Mouse (Mus musculus): ENCODE results near the gene Olfr1392. TPM values are rescaled to one million over a fixed set of nuclear protein-coding genes. Genes with fewer than 3 reads are reported as not detected.

Gene Olfr1392
- polyA plus RNA-seq, 1 experiment from 2014 or later: not detected

DNA sequence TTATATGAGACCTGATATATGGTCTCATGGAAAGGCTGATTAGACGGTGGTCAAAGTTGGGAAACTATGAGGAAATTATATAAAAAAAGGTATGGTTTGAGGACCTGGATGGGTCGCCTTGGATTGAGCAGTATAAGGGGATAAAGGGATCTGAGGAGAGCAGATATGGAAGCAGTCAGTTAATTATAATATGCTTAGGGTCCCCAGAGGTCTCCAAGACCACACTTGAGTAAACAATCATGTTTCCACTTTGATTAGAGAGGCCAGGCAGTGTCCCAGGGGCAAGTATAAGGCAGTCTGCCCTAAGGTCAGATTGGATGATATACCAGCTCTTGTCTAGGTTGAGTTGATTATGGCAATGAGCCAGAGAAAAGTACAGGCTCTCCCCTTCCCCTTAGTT is 37.4 kb downstream of the Olfr1392 start, which contains the start of gene Olfr1391:
TSS of gene Olfr1391 (plus strand) at position 301 of the 400 bp plus-strand sequence.
- H3K27me3 ChIP-seq (ENCODE audit: control insufficient read depth, insufficient read depth, low read length): no peaks in the 10 kb centered on the region
- H3K4me2 ChIP-seq: no peak within 1 kb of the TSS
- no peak within 1 kb of the TSS for H3K27ac ChIP-seq (ENCODE audit: low read depth, low read length)
- H3K36me3 ChIP-seq (ENCODE audit: control insufficient read depth, insufficient read depth, low read length): no peaks in the 10 kb centered on the region
- no peaks in the 10 kb centered on the region for H3K4me1 ChIP-seq (ENCODE audit: control insufficient read depth, insufficient read depth, low read length)
- no peaks in the 10 kb centered on the region for H3K9me3 ChIP-seq (ENCODE audit: control insufficient read depth, low read length)
- 87% methylated on average over 2 of the region's 2 CpGs for WGBS
- H3K4me3 ChIP-seq (ENCODE audit: low read depth, low read length): no peak within 1 kb of the TSS
- no peak for ATAC-seq (ENCODE audit: low FRiP score)
- no peak for DNase-seq (ENCODE audit: low spot score, missing footprints)
- no peak within 1 kb of the TSS for H3K9ac ChIP-seq (ENCODE audit: low read length)

DNA sequence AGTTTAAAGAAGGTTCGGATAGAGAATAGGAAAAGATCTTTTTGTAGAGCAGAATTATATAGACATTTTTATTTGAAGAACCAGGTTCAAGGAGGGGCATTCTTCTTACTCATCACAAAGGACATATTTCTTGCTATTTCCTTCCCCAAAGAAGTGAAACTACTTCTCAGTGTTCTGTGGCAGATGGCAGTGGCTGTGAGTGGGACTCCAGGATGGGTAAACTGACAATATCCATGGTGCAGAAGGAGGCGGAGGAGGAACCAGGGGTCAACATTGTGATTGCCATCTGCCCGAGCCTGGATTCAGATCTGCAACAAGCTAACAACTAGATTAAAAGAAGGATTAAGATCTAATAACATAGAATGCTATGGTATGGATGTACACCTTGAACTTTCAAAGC is 41.6 kb downstream of the Olfr1392 start:
- ATAC-seq (ENCODE audit: low FRiP score) (no peak), DNase-seq (ENCODE audit: low spot score, missing footprints) (no peak)
- H3K27me3 ChIP-seq (ENCODE audit: control insufficient read depth, insufficient read depth, low read length): no peaks in the 10 kb centered on the region
- no peaks in the 10 kb centered on the region for H3K4me1 ChIP-seq (ENCODE audit: control insufficient read depth, insufficient read depth, low read length)
- no peak overlapping the region for H3K27ac ChIP-seq (ENCODE audit: low read depth, low read length)
- 91% methylated on average over 3 of the region's 3 CpGs for WGBS
- H3K9me3 ChIP-seq (ENCODE audit: control insufficient read depth, low read length): no peaks in the 10 kb centered on the region
- no peak overlapping the region for H3K4me3 ChIP-seq (ENCODE audit: low read depth, low read length)
- H3K4me2 ChIP-seq: no peak overlapping the region
- no peaks in the 10 kb centered on the region for H3K36me3 ChIP-seq (ENCODE audit: control insufficient read depth, insufficient read depth, low read length)
- H3K9ac ChIP-seq (ENCODE audit: low read length): no peak overlapping the region

DNA sequence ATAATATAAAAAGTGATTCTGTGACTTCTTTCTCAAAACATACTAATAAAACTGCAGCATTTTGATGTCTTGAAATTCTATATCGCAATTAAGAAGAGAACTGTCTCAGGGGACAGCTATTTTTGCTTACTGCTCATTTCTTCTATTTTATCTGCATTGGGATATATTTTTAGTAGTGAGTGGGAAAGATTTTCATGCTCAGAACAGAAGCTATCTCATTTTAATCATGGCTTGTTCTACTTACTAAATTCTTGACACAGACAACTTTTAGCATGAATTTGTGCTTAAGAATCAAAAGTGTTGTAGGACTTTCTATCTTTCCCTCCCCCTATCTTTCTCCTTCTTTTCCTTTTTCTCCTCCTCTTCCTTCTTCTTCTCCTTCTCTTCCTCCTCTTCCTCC is 44.6 kb downstream of the Olfr1392 start:
- no peaks in the 10 kb centered on the region for H3K9me3 ChIP-seq (ENCODE audit: control insufficient read depth, low read length)
- no peaks in the 10 kb centered on the region for H3K4me1 ChIP-seq (ENCODE audit: control insufficient read depth, insufficient read depth, low read length)
- no peak overlapping the region for H3K4me3 ChIP-seq (ENCODE audit: low read depth, low read length)
- ATAC-seq (ENCODE audit: low FRiP score) (no peak), DNase-seq (ENCODE audit: low spot score, missing footprints) (no peak)
- no peak overlapping the region for H3K27ac ChIP-seq (ENCODE audit: low read depth, low read length)
- H3K36me3 ChIP-seq (ENCODE audit: control insufficient read depth, insufficient read depth, low read length): no peaks in the 10 kb centered on the region
- H3K4me2 ChIP-seq: no peak overlapping the region
- WGBS: 73% methylated on average over 1 of the region's 1 CpGs
- H3K9ac ChIP-seq (ENCODE audit: low read length): no peak overlapping the region
- H3K27me3 ChIP-seq (ENCODE audit: control insufficient read depth, insufficient read depth, low read length): no peaks in the 10 kb centered on the region

DNA sequence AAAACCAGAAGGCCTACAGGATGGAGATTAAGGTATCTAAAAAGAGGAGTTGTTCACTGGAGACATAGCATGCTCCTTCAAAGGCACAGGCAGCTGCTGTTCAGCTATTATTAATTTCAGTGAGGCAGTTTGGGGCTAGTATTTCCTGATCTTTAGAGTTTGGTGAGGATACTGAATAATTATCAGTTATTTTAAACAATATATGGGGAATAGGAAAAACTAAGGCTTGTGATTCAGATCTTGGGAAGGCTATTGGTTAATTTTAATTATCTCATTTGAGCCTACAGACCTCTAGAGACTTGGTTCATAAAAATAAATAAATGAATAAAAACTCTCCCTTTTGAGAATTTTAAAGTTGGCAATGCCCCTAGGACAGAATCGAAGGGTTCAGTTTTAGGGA is 49.8 kb downstream of the Olfr1392 start, which contains the start of gene Olfr1390:
TSS of gene Olfr1390 (plus strand) at position 301 of the 400 bp plus-strand sequence.
- no peaks in the 10 kb centered on the region for H3K9me3 ChIP-seq (ENCODE audit: control insufficient read depth, low read length)
- 88% methylated on average over 1 of the region's 1 CpGs for WGBS
- no peak within 1 kb of the TSS for H3K9ac ChIP-seq (ENCODE audit: low read length)
- no peak within 1 kb of the TSS for H3K4me3 ChIP-seq (ENCODE audit: low read depth, low read length)
- no peaks in the 10 kb centered on the region for H3K36me3 ChIP-seq (ENCODE audit: control insufficient read depth, insufficient read depth, low read length)
- ATAC-seq (ENCODE audit: low FRiP score) (no peak), DNase-seq (ENCODE audit: low spot score, missing footprints) (no peak)
- H3K4me1 ChIP-seq (ENCODE audit: control insufficient read depth, insufficient read depth, low read length): no peaks in the 10 kb centered on the region
- no peak within 1 kb of the TSS for H3K27ac ChIP-seq (ENCODE audit: low read depth, low read length)
- H3K27me3 ChIP-seq (ENCODE audit: control insufficient read depth, insufficient read depth, low read length): no peaks in the 10 kb centered on the region
- no peak within 1 kb of the TSS for H3K4me2 ChIP-seq

DNA sequence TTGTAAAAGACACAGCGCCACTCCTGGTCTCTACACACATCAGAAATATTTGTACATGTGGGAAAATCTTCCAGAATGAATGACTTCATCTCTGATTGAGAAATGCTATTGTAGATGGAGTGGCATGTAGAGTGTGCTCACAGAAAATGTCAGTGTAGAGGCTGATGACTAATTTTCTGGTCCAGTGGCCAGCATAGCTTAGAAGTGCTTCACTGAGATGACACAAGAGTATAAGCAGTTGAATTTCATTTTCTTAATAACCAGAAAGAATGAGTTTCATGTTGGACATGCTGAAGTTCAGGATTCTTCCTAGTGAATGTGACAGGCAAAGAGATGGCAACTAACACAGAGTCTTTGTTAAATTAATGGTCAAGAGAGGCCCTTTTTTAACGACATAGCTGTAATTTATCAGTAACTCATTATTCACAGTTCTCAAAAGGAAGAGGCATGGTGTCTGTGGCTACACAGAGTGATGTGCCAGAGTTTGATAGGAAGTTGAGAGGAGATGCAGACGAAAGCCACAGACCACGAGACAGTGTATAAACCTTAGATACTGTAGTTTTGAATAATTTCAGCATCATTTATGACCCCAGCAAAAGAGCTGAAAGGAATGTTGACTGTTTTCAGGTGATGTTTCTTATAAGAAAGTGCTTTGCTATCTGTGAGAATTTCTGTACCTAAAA is 52.2 kb downstream of the Olfr1392 start:
- no peaks in the 10 kb centered on the region for H3K4me1 ChIP-seq (ENCODE audit: control insufficient read depth, insufficient read depth, low read length)
- 72% methylated on average over 4 of the region's 4 CpGs for WGBS
- DNase-seq (ENCODE audit: low spot score, missing footprints) (no peak), ATAC-seq (ENCODE audit: low FRiP score) (no peak)
- H3K27ac ChIP-seq (ENCODE audit: low read depth, low read length): no peak overlapping the region
- no peaks in the 10 kb centered on the region for H3K9me3 ChIP-seq (ENCODE audit: control insufficient read depth, low read length)
- no peaks in the 10 kb centered on the region for H3K27me3 ChIP-seq (ENCODE audit: control insufficient read depth, insufficient read depth, low read length)
- no peak overlapping the region for H3K9ac ChIP-seq (ENCODE audit: low read length)
- H3K4me2 ChIP-seq: no peak overlapping the region
- H3K36me3 ChIP-seq (ENCODE audit: control insufficient read depth, insufficient read depth, low read length): no peaks in the 10 kb centered on the region
- no peak overlapping the region for H3K4me3 ChIP-seq (ENCODE audit: low read depth, low read length)

Other genes with a start within 250 kb of the Olfr1392 start
- gene 9930111J21Rik2, start 234.0 kb upstream of the Olfr1392 start, polyA plus RNA-seq (2014; fragmentation: Nextera tagmentation; extraction: Ambion mirVana): 0.26 and 0.47 TPM in 2 replicates
- not detected in 2 replicates for gene Tgtp2, start 221.1 kb upstream of the Olfr1392 start, polyA plus RNA-seq (2014; fragmentation: Nextera tagmentation; extraction: Ambion mirVana)
- 0.40 and 0.41 TPM in 2 replicates for gene Ifi47, start 208.7 kb upstream of the Olfr1392 start, polyA plus RNA-seq (2014; fragmentation: Nextera tagmentation; extraction: Ambion mirVana)
- gene Olfr1396, start 170.4 kb upstream of the Olfr1392 start, polyA plus RNA-seq (2014; fragmentation: Nextera tagmentation; extraction: Ambion mirVana): not detected in 2 replicates
- not detected in 2 replicates for gene Olfr1395, start 143.0 kb upstream of the Olfr1392 start, polyA plus RNA-seq (2014; fragmentation: Nextera tagmentation; extraction: Ambion mirVana)
- not detected in 2 replicates for gene Olfr1394, start 130.9 kb upstream of the Olfr1392 start, polyA plus RNA-seq (2014; fragmentation: Nextera tagmentation; extraction: Ambion mirVana)
- 0.43 TPM in 1 of 2 replicates, not detected in the other for gene Btnl9, start 98.1 kb upstream of the Olfr1392 start, polyA plus RNA-seq (2014; fragmentation: Nextera tagmentation; extraction: Ambion mirVana)
- gene Zfp62, start 82.0 kb upstream of the Olfr1392 start, polyA plus RNA-seq (2014; fragmentation: Nextera tagmentation; extraction: Ambion mirVana): 65.4 and 70.2 TPM in 2 replicates
- gene Mgat1, start 41.1 kb upstream of the Olfr1392 start, polyA plus RNA-seq (2014; fragmentation: Nextera tagmentation; extraction: Ambion mirVana): 30.1 and 30.5 TPM in 2 replicates
- gene Olfr1393, start 7.0 kb upstream of the Olfr1392 start, polyA plus RNA-seq (2014; fragmentation: Nextera tagmentation; extraction: Ambion mirVana): not detected in 2 replicates
- gene Olfr10, start 19.5 kb downstream of the Olfr1392 start, polyA plus RNA-seq (2014; fragmentation: Nextera tagmentation; extraction: Ambion mirVana): not detected in 2 replicates
- not detected in 2 replicates for gene Olfr1391, start 37.5 kb downstream of the Olfr1392 start, polyA plus RNA-seq (2014; fragmentation: Nextera tagmentation; extraction: Ambion mirVana)
- gene Olfr1390, start 49.9 kb downstream of the Olfr1392 start, polyA plus RNA-seq (2014; fragmentation: Nextera tagmentation; extraction: Ambion mirVana): not detected in 2 replicates
- not detected in 2 replicates for gene Olfr1389, start 137.8 kb downstream of the Olfr1392 start, polyA plus RNA-seq (2014; fragmentation: Nextera tagmentation; extraction: Ambion mirVana)
- gene Olfr1388, start 151.3 kb downstream of the Olfr1392 start, polyA plus RNA-seq (2014; fragmentation: Nextera tagmentation; extraction: Ambion mirVana): 0.07 and 0.08 TPM in 2 replicates
- gene Olfr1387, start 170.1 kb downstream of the Olfr1392 start, polyA plus RNA-seq (2014; fragmentation: Nextera tagmentation; extraction: Ambion mirVana): not detected in 2 replicates
- gene Olfr1386, start 179.8 kb downstream of the Olfr1392 start, polyA plus RNA-seq (2014; fragmentation: Nextera tagmentation; extraction: Ambion mirVana): not detected in 2 replicates
- not detected in 2 replicates for gene Olfr1385, start 203.8 kb downstream of the Olfr1392 start, polyA plus RNA-seq (2014; fragmentation: Nextera tagmentation; extraction: Ambion mirVana)
- not detected in 2 replicates for gene Olfr1384, start 221.4 kb downstream of the Olfr1392 start, polyA plus RNA-seq (2014; fragmentation: Nextera tagmentation; extraction: Ambion mirVana)
- gene Olfr1383, start 234.4 kb downstream of the Olfr1392 start, polyA plus RNA-seq (2014; fragmentation: Nextera tagmentation; extraction: Ambion mirVana): not detected in 2 replicates
- not detected in 2 replicates for gene Olfr1382, start 243.0 kb downstream of the Olfr1392 start, polyA plus RNA-seq (2014; fragmentation: Nextera tagmentation; extraction: Ambion mirVana)

Measured in midbrain, embryonic 11.5 days (tissue).